Mouse (Mus musculus): ENCODE results near the gene Cfap99. TPM values are rescaled to one million over a fixed set of nuclear protein-coding genes. Genes with fewer than 3 reads are reported as not detected.

Gene Cfap99
- under 1 TPM; 0.31 to 0.38 TPM for total RNA-seq (2023)

DNA sequence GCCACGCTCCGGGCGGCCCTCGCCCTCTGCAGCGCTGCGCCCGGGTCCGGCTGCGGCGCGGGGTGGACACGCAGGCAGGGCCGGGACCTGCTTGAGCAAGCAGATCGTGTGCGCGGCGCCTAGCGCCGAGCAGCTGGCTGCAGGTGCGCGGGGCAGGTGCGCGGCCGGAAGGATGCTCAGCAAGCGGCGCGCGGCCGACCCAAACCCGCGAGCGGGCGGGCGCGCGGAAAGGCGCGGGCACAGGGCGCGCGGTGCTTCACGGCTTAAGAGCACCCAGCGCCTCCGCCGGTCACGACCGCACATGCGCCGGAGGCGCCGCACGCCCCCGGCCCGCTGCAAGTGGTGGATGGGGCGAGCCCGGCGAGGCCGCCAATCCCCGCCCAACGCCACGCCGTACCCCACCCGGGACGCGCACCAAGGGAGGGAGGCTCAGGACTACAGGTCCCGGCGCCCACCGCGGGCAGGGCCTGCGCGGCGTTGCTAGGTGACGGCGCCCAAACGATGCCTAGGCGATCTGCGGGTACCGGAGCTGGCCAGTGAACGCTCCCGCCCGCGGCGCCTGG, at the start of gene Cfap99, which contains the start of gene Zfyve28:
Cfap99 (plus strand) TSS at position 447 of the 563 bp plus-strand sequence.
Zfyve28 (minus strand) TSS at position 296 of the 563 bp plus-strand sequence.

DNA sequence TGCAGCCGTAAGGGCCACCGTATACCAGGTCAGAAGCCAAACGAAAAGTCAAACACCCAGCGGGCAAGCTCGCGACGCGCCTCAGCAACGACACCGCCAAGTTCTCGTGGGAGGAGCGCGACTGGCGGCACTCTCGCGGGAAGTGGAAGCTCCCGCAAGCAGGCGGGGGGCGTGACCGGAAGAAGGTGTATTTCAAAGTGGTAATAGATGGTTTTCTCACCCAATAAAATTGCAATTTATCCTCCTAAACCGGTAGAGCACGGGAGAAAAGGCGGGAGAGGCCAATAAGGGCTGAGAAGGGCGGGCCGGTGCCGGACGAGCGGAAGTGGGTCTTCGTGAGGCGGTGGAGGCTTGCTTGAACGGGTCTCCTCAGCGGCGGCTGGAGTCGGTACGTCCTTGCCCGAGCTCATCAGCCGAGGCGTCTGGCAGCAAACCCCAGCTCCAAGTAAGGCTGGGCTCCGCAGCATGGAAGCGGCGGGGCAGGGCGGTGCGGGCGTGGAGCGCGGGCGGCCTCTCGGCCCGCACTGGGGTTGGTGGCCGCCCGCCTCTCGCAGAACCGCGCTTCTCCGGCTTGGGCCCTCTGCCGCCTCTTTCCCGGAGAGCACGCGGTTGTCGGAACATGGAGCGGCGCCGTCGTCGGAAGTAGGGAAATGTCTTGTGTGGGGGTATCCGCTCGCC, 47.8 kb downstream of the Cfap99 start, which contains the start of gene Rnf4:
Rnf4 (plus strand) TSS at position 193 of the 678 bp plus-strand sequence.

DNA sequence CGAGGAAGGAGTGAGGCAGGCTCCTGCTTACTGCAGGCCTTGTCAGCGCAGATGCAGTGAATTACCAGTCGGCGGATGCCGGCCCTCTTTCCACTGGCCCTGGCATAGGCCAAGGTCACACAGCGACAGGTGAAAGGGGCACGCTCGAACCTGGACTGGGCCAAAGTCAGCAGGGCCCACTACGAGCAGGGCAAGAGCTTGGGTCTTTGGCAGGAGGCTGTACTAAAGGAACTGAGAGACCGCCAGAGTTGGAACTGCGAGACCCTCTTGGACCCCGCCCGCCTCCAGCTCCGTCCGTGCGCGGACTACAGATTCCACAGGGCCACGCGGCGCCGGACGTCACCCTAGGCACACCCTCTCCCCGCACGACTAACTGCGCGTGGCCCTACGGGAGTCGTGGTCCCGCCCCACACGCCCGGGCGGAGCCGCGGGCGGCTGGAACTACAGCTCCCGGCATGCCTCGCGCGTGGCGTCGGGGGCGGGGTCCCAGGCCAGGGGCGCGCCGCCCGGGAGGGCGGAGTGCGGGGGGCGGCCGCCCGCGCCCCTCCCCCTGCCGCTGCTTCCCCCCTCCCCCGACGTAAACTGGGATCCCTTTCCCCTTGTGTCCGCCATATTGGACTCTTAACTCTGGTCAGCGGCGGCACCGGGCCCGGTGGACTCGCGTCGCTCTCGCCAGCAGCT, 81.1 kb downstream of the Cfap99 start, which contains the start of gene Fam193a:
Fam193a (plus strand) TSS at position 593 of the 681 bp plus-strand sequence.

Other genes with a start within 250 kb of the Cfap99 start
- 1 to 10 TPM; 1.3 to 1.6 TPM for gene Poln, start 119.2 kb upstream of the Cfap99 start, total RNA-seq (2023)
- 10 to 100 TPM; 13.5 to 14.8 TPM for gene Haus3, start 119.1 kb upstream of the Cfap99 start, total RNA-seq (2023)
- gene Mxd4, start 100.9 kb upstream of the Cfap99 start, total RNA-seq (2023) = 10 to 100 TPM; 50.9 to 59.6 TPM
- 1 to 10 TPM; 2.5 to 3.0 TPM for gene Zfyve28, start 151 bp upstream of the Cfap99 start, total RNA-seq (2023)
- 100 to 1,000 TPM; 111 to 117 TPM for gene Rnf4, start 47.7 kb downstream of the Cfap99 start, total RNA-seq (2023)
- 10 to 100 TPM; 42.8 to 43.8 TPM for gene Fam193a, start 81.3 kb downstream of the Cfap99 start, total RNA-seq (2023)
- 10 to 100 TPM; 10.6 to 12.2 TPM for gene Tnip2, start 225.4 kb downstream of the Cfap99 start, total RNA-seq (2023)
- 10 to 100 TPM; 69.0 to 73.2 TPM for gene Sh3bp2, start 237.2 kb downstream of the Cfap99 start, total RNA-seq (2023)

Measured in neutrophil, adult 83 days (primary cell).